Mouse (Mus musculus) neural tube, embryonic 12.5 days (tissue): ENCODE measurements around the gene Pabpc1l. TPM values are rescaled to one million over a fixed set of nuclear protein-coding genes. Genes with fewer than 3 reads are reported as not detected.

Experiments used
- ATAC-seq: fragments of 200-750 bp; cut with Nextera tagmentation; 2 replicates; pipeline ENCODE4 v1.8.0; 2017; ENCODE audit warnings: low read depth, mild to moderate bottlenecking, moderate TSS enrichment, moderate library complexity; ENCODE audit not compliant: low FRiP score
- H3K27ac ChIP-seq: fragments of 300-500 bp; sonication (generic); 2 replicates; pipeline ENCODE4 v1.5.1; 2016
- H3K27me3 ChIP-seq: fragments of 300-500 bp; sonication (generic); replicated peaks from 2 replicates; pipeline ENCODE4 v1.6.1; 2016; ENCODE audit warnings: mild to moderate bottlenecking
- H3K36me3 ChIP-seq: fragments of 300-500 bp; sonication (generic); 2 replicates; pipeline ENCODE4 v1.6.1; 2016; ENCODE audit warnings: mild to moderate bottlenecking
- H3K4me1 ChIP-seq: fragments of 300-500 bp; sonication (generic); 2 replicates; pipeline ENCODE4 v1.6.1; 2016
- H3K4me2 ChIP-seq: fragments of 300-500 bp; sonication (generic); replicated peaks from 2 replicates; pipeline ENCODE4 v1.6.1; 2016; ENCODE audit warnings: mild to moderate bottlenecking
- H3K4me3 ChIP-seq: fragments of 300-500 bp; sonication (generic); 2 replicates; pipeline ENCODE4 v1.5.1; 2016
- H3K9ac ChIP-seq: fragments of 300-500 bp; sonication (generic); 2 replicates; pipeline ENCODE4 v1.6.1; 2016; ENCODE audit warnings: mild to moderate bottlenecking
- H3K9me3 ChIP-seq: fragments of 300-500 bp; sonication (generic); 2 replicates; pipeline ENCODE4 v1.6.1; 2016; ENCODE audit warnings: mild to moderate bottlenecking
- WGBS: fragments of 180-500 bp; shearing (Covaris S2); methylation state at CpG from one replicate; pipeline ENCODE4 v1.1.7; 2016; 5-methylcytosine and 5-hydroxymethylcytosine counted together
- polyA plus RNA-seq: library from polyadenylated mRNA; unstranded; fragments of >200 nt; fragmentation: Nextera tagmentation; extraction: Ambion mirVana; gene quantifications from 2 replicates; pipeline ENCODE4 v1.2.1, GENCODE M21; 2016

Gene Pabpc1l
- polyA plus RNA-seq, 1 experiment from 2014 or later: 2.2 TPM

DNA sequence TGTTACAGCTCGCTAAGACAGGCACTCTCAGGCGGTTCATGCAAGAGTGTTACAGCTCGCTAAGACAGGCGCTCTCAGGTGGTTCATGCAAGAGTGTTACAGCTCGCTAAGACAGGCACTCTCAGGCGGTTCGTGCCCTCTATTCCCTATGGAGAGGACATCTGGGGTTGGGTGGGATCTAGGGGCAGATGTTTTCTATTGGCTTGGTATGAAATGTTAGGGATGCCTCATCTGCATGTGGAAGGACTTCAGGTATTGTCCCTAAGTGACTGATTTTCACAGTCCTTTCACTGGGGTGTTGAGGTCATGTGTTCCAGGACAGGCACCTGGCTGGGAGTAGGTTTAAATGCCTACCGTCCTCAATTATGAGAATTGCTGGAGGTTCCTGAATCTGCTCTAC is 17.7 kb upstream of the Pabpc1l start:
- Histone ChIP-seq H3K4me3 (no peak overlapping the region), H3K4me1 (0 out of 2 replicates have a peak, but pooled peaks cover 3% of the 10 kb centered on the region), H3K27me3 (no peaks in the 10 kb centered on the region)

DNA sequence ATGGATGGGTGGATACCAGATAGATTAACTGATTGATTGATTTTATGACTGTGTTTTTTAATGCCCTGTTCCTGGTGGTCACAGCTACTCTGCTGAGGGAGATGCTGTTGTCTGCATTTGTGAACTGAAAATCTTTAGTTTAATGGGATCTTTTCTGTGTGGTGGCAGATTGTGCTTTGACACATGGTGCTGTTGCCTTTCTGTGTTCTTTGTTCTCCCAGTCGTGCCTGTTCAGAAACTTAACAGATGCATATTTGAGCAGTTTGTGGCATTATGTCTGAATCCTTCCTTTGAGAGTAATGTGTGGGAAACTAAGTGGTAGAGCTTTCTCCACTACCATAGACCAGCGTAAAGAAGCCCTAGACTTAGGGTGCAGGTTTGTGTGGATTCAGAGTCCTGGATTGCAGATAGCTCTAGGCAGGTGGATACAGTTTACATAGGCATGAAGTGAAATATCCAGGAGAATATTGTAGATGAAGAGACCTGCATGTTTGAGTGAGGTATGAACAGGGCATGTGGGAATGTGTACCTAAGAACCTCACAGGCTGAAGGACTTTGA is 17.2 kb upstream of the Pabpc1l start:
- H3K4me2 ChIP-seq: no peak overlapping the region
- no peak overlapping the region for H3K9ac ChIP-seq
- WGBS: 69% methylated on average over 2 of the region's 2 CpGs
- H3K4me3 ChIP-seq: no peak overlapping the region
- no peak for ATAC-seq
- peaks cover 20% of the 10 kb centered on the region for H3K36me3 ChIP-seq
- 0 out of 2 replicates have a peak, but pooled peaks cover 3% of the 10 kb centered on the region for H3K4me1 ChIP-seq
- no peaks in the 10 kb centered on the region for H3K27me3 ChIP-seq
- H3K27ac ChIP-seq: no peak overlapping the region
- no peaks in the 10 kb centered on the region for H3K9me3 ChIP-seq

More for the DNA sequence above, 17.7 kb upstream of the Pabpc1l start:
- peaks cover 15% of the 10 kb centered on the region for H3K36me3 ChIP-seq
- H3K9ac ChIP-seq: no peak overlapping the region
- no peak for ATAC-seq
- WGBS: 93% methylated on average over 8 of the region's 8 CpGs
- no peak overlapping the region for H3K27ac ChIP-seq
- H3K4me2 ChIP-seq: no peak overlapping the region
- no peaks in the 10 kb centered on the region for H3K9me3 ChIP-seq

DNA sequence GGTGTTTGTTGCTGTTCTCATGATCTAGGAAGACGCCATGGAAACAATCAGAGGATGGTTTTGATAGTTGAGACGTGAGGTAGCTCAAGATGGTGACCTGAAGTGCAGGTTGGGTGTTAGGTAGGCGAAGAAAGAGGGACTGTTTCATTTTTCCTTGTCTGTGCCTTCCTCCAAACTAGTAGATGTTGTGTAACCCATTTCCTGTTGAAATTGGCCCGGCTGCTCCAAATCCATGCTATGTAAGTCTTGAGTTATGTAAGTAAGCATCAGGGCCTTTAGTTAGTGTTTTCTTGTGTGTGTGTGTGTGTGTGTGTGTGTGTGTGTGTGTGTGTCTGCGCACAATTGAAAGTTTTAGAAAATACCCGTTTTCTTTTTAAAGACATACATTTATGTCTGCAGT is 16.0 kb upstream of the Pabpc1l start:
- H3K27me3 ChIP-seq: no peaks in the 10 kb centered on the region
- H3K9ac ChIP-seq: no peak overlapping the region
- no peaks in the 10 kb centered on the region for H3K9me3 ChIP-seq
- WGBS: 89% methylated on average over 6 of the region's 6 CpGs
- no peak overlapping the region for H3K4me3 ChIP-seq
- no peak for ATAC-seq
- H3K4me2 ChIP-seq: no peak overlapping the region
- H3K36me3 ChIP-seq: peaks cover 29% of the 10 kb centered on the region
- no peak overlapping the region for H3K27ac ChIP-seq
- H3K4me1 ChIP-seq: 0 out of 2 replicates have a peak, but pooled peaks cover 3% of the 10 kb centered on the region

DNA sequence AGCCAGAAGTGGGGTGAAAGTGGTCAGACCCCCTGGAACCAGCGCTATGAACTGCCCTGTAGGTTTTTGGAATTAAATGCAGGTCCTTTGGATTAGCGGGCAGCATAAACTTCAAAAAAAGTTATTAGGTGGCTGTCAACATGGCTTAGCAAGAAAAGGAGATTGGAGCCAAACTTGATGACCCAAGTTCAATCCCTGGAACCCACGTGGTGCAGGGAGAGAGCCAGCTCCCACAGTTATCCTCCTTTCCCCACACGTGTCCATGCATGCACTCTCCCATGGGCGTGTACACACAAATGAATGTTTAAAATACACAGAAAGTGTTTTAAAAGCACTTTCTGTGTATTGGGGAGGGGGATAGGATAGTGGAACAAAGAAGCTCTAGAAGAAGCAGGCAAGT is 14.8 kb upstream of the Pabpc1l start:
- no peak overlapping the region for H3K27ac ChIP-seq
- H3K9ac ChIP-seq: no peak overlapping the region
- H3K4me3 ChIP-seq: no peak overlapping the region
- H3K4me2 ChIP-seq: no peak overlapping the region
- 0 out of 2 replicates have a peak, but pooled peaks cover 2% of the 10 kb centered on the region for H3K4me1 ChIP-seq
- H3K27me3 ChIP-seq: no peaks in the 10 kb centered on the region
- 90% methylated on average over 5 of the region's 5 CpGs for WGBS
- ATAC-seq: no peak
- no peaks in the 10 kb centered on the region for H3K9me3 ChIP-seq
- H3K36me3 ChIP-seq: peaks cover 42% of the 10 kb centered on the region

DNA sequence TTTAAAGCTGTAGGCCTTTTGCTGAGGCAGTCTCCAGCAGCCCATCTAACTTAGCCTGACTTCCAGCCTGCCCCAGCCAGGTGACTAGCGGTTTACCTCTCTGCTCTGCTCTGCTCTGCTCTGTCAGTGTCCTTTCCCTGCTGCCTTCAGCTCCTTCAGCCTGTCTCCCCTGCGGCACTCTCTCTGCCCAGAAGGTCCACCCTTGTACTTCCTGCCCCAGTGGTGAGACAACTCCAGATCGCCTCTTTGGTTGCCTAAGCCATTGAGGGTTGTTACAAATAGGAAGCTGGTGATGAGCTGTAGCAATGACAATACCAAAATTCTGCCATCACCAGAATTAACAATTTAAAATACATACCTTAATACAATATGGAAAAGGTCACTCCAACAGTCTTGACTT is 14.3 kb upstream of the Pabpc1l start:
- H3K36me3 ChIP-seq: peaks cover 46% of the 10 kb centered on the region
- H3K4me1 ChIP-seq: no peaks in the 10 kb centered on the region
- H3K9ac ChIP-seq: no peak overlapping the region
- no peak overlapping the region for H3K4me2 ChIP-seq
- no peak overlapping the region for H3K27ac ChIP-seq
- 96% methylated on average over 3 of the region's 3 CpGs for WGBS
- no peak overlapping the region for H3K4me3 ChIP-seq
- H3K9me3 ChIP-seq: no peaks in the 10 kb centered on the region
- H3K27me3 ChIP-seq: no peaks in the 10 kb centered on the region
- no peak for ATAC-seq

DNA sequence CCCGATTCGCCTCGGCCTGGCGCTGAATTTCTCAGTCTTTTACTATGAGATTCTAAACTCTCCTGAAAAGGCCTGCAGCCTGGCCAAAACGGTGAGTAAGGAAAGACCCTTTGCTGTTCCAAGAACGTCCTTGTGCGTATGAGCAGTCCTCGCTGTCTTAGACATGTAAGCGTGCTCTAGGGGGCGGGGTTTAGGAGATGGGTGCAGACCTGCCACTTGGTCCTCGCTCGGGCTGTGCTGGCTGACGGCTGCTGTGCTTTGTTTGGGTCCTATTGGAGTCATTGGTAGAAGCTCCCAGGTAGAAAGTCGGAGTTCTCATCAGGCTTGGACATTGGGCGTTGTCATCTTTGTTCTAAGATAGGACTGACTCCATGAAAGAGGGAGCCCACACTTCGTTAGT is 9.9 kb upstream of the Pabpc1l start:
- Histone ChIP-seq H3K4me3 (no peak overlapping the region), H3K9ac (no peak overlapping the region), H3K9me3 (no peaks in the 10 kb centered on the region), H3K27me3 (no peaks in the 10 kb centered on the region), H3K4me1 (no peaks in the 10 kb centered on the region), H3K27ac (no peak overlapping the region), H3K36me3 (peaks cover 87% of the 10 kb centered on the region), H3K4me2 (no peak overlapping the region)
- WGBS: 96% methylated on average over 16 of the region's 16 CpGs
- no peak for ATAC-seq

DNA sequence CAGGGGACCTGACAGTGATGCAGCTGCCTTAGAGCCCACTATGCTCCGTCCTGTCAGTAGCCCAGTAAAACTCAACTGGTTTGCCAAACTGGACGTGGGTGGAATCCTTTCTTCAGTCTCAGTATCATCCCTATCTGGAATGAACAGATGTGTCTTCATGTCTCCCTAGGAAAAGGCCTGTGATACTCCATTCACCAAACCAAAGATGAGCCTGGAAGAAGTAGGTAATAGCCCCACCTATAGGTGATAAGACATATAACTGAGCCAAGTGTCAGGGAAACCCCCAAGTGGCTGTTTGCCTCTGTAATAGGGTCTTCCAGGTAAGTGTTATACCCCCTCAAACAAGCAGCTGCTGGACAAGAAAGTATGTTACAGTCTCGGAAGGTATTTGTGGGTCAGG is 6.3 kb upstream of the Pabpc1l start:
- H3K4me2 ChIP-seq: no peak overlapping the region
- no peaks in the 10 kb centered on the region; the same call in 1 of the 2 replicates for H3K4me1 ChIP-seq
- H3K9ac ChIP-seq: no peak overlapping the region
- no peak for ATAC-seq
- WGBS: 96% methylated on average over 3 of the region's 3 CpGs
- no peaks in the 10 kb centered on the region for H3K9me3 ChIP-seq
- H3K36me3 ChIP-seq: peaks cover 61% of the 10 kb centered on the region
- no peak overlapping the region for H3K4me3 ChIP-seq
- no peak overlapping the region for H3K27ac ChIP-seq
- H3K27me3 ChIP-seq: no peaks in the 10 kb centered on the region

DNA sequence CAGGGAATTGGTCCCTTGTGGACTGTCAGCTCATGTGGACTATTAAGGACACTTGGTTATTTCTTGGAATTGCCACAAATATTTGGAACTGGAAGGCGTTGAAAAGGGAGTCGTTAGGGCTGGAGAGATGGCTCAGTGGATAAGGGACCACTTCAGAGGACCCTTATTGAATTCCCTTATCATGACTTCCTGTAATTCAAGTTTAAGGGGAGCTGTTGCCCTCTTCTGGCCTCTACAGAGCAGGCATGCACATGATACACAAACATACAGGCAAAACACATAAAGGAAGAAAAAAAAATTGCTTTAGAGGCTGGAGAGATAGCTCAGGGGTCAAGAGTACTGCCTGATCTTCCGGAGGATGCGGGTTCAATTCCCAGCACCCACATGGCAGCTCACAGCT is 5.3 kb upstream of the Pabpc1l start:
- Histone ChIP-seq H3K4me1 (no peaks in the 10 kb centered on the region; the same call in 1 of the 2 replicates), H3K9me3 (no peaks in the 10 kb centered on the region), H3K4me3 (no peak overlapping the region), H3K27ac (no peak overlapping the region), H3K36me3 (peaks cover 51% of the 10 kb centered on the region), H3K4me2 (no peak overlapping the region), H3K27me3 (no peaks in the 10 kb centered on the region), H3K9ac (no peak overlapping the region)
- 96% methylated on average over 4 of the region's 4 CpGs for WGBS
- no peak for ATAC-seq

DNA sequence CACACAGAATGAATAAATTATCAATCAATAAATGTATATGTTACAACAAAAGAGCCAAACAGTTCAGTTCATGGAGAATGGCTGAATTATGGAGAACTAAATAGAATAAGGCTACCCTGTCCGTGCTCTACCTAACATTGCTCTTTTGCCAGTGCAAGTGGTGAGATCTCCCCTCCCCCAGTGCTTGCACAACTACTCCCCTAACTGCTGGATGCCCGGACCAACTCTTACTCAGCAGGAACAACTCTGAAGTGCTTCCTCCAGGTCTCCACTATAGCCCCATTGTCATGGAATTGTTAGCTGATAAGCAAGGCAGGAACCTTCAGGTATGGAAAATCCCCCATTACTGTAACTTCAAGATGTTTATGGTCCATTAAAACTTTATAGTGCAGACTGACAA is 3.1 kb upstream of the Pabpc1l start:
- 50% methylated on average over 2 of the region's 2 CpGs for WGBS
- H3K27ac ChIP-seq: no peak overlapping the region
- H3K27me3 ChIP-seq: no peaks in the 10 kb centered on the region
- H3K9ac ChIP-seq: no peak overlapping the region
- no peak for ATAC-seq
- no peaks in the 10 kb centered on the region for H3K9me3 ChIP-seq
- no peak overlapping the region for H3K4me2 ChIP-seq
- H3K4me3 ChIP-seq: no peak overlapping the region
- peaks cover 29% of the 10 kb centered on the region for H3K36me3 ChIP-seq
- H3K4me1 ChIP-seq: no peaks in the 10 kb centered on the region; the same call in 1 of the 2 replicates

DNA sequence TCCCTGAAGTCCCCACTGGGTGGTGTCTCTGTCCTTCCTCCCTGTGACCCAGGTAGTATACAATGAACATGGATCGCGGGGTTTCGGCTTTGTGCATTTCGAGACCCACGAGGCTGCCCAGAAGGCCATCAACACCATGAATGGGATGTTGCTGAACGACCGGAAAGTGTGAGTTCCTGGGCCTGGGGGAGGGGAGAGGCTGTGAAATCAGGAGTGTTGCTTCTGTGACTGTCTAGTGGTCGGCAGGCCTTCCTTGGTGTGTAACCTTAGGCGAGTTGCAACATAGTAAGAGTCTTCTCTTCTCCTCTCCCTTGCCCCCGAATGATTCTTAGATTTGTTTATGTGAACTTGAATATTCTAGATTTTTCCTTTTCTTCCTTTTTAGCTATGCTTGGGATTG is 5.9 kb downstream of the Pabpc1l start:
- WGBS: 70% methylated on average over 10 of the region's 10 CpGs

DNA sequence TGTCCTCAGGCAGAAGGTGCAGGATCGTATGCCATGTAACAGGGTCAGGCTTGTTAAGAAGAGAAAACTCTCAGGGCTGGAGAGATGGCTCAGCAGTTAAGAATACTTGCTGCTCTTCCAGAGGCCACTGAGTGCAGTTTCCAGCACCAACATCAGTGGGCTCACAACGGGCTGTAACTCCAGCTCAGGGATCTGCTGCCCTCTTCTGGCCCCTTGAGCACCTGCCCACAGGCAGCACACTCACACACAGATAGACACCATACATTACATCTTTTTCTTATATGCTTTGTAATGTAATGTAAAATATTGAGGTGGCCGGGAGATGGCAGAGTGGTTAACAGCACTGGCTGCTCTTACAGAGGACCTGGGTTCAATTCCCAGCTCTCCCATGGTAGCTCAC is 7.7 kb downstream of the Pabpc1l start:
- no peak overlapping the region for H3K4me3 ChIP-seq
- H3K9me3 ChIP-seq: no peaks in the 10 kb centered on the region
- H3K27me3 ChIP-seq: no peaks in the 10 kb centered on the region
- H3K36me3 ChIP-seq: no peaks in the 10 kb centered on the region
- WGBS: 92% methylated on average over 3 of the region's 3 CpGs
- no peak overlapping the region for H3K9ac ChIP-seq
- no peak overlapping the region for H3K4me2 ChIP-seq
- no peak for ATAC-seq
- no peaks in the 10 kb centered on the region for H3K4me1 ChIP-seq
- no peak overlapping the region for H3K27ac ChIP-seq

More for the DNA sequence above, 5.9 kb downstream of the Pabpc1l start:
- no peak overlapping the region for H3K4me3 ChIP-seq
- H3K27me3 ChIP-seq: no peaks in the 10 kb centered on the region
- ATAC-seq: no peak
- no peak overlapping the region for H3K9ac ChIP-seq
- no peaks in the 10 kb centered on the region for H3K9me3 ChIP-seq
- H3K4me1 ChIP-seq: no peaks in the 10 kb centered on the region
- no peak overlapping the region for H3K4me2 ChIP-seq
- no peak overlapping the region for H3K27ac ChIP-seq
- H3K36me3 ChIP-seq: no peaks in the 10 kb centered on the region

DNA sequence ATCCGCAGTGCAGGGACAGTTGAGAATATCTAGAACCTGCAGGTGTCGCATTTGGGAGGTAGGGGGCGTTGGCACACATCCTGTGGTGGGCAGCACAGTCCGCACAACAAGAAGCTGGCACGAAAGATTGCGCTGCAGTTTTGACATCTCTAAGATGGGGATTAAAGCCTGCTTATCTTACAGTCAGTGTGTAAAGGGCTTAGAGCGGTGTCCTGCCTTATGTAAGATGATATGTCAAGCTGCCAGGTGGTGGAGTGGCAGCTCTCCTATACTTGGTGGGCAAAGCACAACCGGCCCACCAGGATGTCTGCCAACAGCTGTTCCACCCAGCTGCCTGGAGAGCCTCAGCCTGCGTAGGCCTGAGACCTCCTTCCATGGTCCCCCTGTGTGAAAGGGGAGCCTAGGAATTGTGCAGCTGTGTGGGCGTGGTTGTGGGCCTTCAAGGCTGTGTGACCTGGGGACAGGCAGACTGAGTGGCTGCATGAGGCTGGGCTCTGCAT is 11.3 kb downstream of the Pabpc1l start:
- 61% methylated on average over 10 of the region's 10 CpGs for WGBS

DNA sequence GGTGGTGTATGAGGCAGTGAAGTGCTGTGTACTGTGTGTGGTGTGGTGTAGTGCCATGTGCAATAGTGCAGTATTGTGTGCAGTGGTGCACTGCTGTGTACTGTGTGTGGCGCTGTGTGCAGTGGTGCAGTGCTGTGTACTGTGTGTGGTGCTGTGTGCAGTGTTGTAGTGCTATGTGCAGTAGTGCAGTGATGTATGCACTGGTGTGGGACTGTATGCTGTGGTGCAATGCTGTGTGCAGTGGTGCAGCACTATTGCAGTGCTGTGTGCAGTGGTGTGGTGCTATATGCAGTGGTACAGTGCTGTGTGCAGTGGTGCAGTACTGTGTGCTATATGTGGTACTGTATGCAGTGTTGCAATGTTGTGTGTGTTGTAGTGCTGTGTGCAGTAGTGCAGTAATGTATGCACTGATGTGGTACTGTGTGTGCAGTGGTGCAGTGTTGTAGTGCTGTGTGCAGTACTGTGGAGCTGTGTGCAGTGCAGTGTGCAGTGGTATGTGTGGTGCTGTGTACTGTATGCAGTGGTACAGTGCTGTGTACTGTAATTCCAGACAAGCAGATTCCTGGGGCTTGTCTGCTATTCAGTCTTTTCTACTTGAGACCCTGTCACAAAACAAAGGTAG is 13.3 kb downstream of the Pabpc1l start:
- no peak overlapping the region for H3K4me3 ChIP-seq
- whole genome bisulfite sequencing: 86% methylated on average over 1 of the region's 1 CpGs
- no peaks in the 10 kb centered on the region for H3K27me3 ChIP-seq
- H3K4me2 ChIP-seq: no peak overlapping the region
- no peaks in the 10 kb centered on the region for H3K9me3 ChIP-seq
- no peaks in the 10 kb centered on the region for H3K36me3 ChIP-seq
- H3K9ac ChIP-seq: no peak overlapping the region
- no peak overlapping the region for H3K27ac ChIP-seq
- no peaks in the 10 kb centered on the region for H3K4me1 ChIP-seq
- ATAC-seq: no peak

More for the DNA sequence above, 11.3 kb downstream of the Pabpc1l start:
- no peak overlapping the region for H3K4me3 ChIP-seq
- H3K27me3 ChIP-seq: no peaks in the 10 kb centered on the region
- H3K4me1 ChIP-seq: no peaks in the 10 kb centered on the region
- no peak overlapping the region for H3K4me2 ChIP-seq
- no peak overlapping the region for H3K27ac ChIP-seq
- no peak overlapping the region for H3K9ac ChIP-seq
- H3K36me3 ChIP-seq: no peaks in the 10 kb centered on the region
- no peaks in the 10 kb centered on the region for H3K9me3 ChIP-seq
- ATAC-seq: no peak
